Comparison of ENCODE assay signal across 19 mouse cellular contexts in genomic region chr19:10305640-10306039, GRCm38 (mm10). TPM values are rescaled to one million over a fixed set of nuclear protein-coding genes. Genes with fewer than 3 reads are reported as not detected.
DNase-seq lines count a peak whose midpoint lies in the region; ATAC-seq lines count a peak whose summit lies in the region.
"Had no signal": no experiment of that assay in that cellular context is flagged by ENCODE, and none has a peak within 500 bp of the region (broad histone marks: within the 10 kb centered on the region; RNA-seq: fewer than 3 reads in every experiment).

No protein-coding gene starts in this region.

- WGBS in kidney, embryonic 16.5 days, result 67% methylated on average over 12 of the region's 12 CpGs
- WGBS in neural tube, embryonic 15.5 days, result 89% methylated on average over 12 of the region's 12 CpGs

- H3K27me3 ChIP-seq in kidney, embryonic 16.5 days (ENCODE audit: insufficient read depth, low read length), result peaks cover 7% of the 10 kb centered on the region; the same call in 1 of the 2 replicates
- H3K27me3 ChIP-seq in neural tube, embryonic 15.5 days (replicated peaks), result peaks cover 9% of the 10 kb centered on the region; the same call in 1 of the 2 replicates
- no peaks in the 10 kb centered on the region for H3K27me3 ChIP-seq in splenic B cell, adult 2 months (ENCODE audit: control insufficient read depth, insufficient read depth, low read length, poor library complexity, severe bottlenecking)
- H3K27me3 ChIP-seq: lung, embryonic 15.5 days had no signal

- H3K9me3 ChIP-seq in kidney, embryonic 16.5 days (ENCODE audit: low read length), result no peaks in the 10 kb centered on the region
- H3K9me3 ChIP-seq in neural tube, embryonic 15.5 days (replicated peaks), result no peaks in the 10 kb centered on the region
- H3K9me3 ChIP-seq: forebrain, embryonic 12.5 days; kidney, embryonic 15.5 days; limb, embryonic 12.5 days; liver, embryonic 13.5 days; lung, embryonic 15.5 days; midbrain, embryonic 12.5 days had no signal

- H3K36me3 ChIP-seq in kidney, embryonic 16.5 days (ENCODE audit: insufficient read depth, low read length), result no peaks in the 10 kb centered on the region
- H3K36me3 ChIP-seq in neural tube, embryonic 15.5 days, result no peaks in the 10 kb centered on the region
- no peaks in the 10 kb centered on the region for H3K36me3 ChIP-seq in splenic B cell, adult 2 months (ENCODE audit: control insufficient read depth, insufficient read depth, low read length, poor library complexity, severe bottlenecking)
- H3K36me3 ChIP-seq: forebrain, embryonic 12.5 days; kidney, embryonic 15.5 days; limb, embryonic 12.5 days; liver, embryonic 13.5 days; lung, embryonic 15.5 days; midbrain, embryonic 12.5 days had no signal

- ATAC-seq in kidney, embryonic 16.5 days (ENCODE audit: low FRiP score, low TSS enrichment), result no peak
- ATAC-seq in neural tube, embryonic 15.5 days (ENCODE audit: low FRiP score), result no peak

- peaks cover 32% of the 10 kb centered on the region for H3K4me1 ChIP-seq in kidney, embryonic 16.5 days (ENCODE audit: insufficient read depth, low read length)
- peaks cover 41% of the 10 kb centered on the region for H3K4me1 ChIP-seq in neural tube, embryonic 15.5 days

- no peak overlapping the region for H3K4me3 ChIP-seq in kidney, embryonic 16.5 days (ENCODE audit: low read length)
- no peak overlapping the region for H3K4me3 ChIP-seq in neural tube, embryonic 15.5 days (replicated peaks)

- 0 out of 2 replicates have a peak overlapping the region, but pooled peaks have one; percentile 83 for H3K9ac ChIP-seq in kidney, embryonic 16.5 days (replicated peaks; ENCODE audit: low read length)
- no peak overlapping the region for H3K9ac ChIP-seq in neural tube, embryonic 15.5 days (replicated peaks)

- no peak for DNase-seq in kidney, postnatal 4 days
- no peak for DNase-seq in neural tube, embryonic 10.5 days (ENCODE audit: extremely low spot score, low spot score)
- peak; percentile 27 for DNase-seq in NIH3T3 (ENCODE audit: low read depth)
- peak; percentile 14 for DNase-seq in splenic B cell, adult 2 months (ENCODE audit: low read depth, low spot score)
- DNase-seq in ovary, adult 18-20 months (ENCODE audit: low spot score), result no peak
- DNase-seq: adrenal gland, adult 2 months; gastrocnemius, postnatal 25 days; heart, postnatal 10 days; liver, embryonic 13.5 days; right cerebral cortex, postnatal 14 days; thymus, postnatal 14 days had no signal

- no peak overlapping the region for H3K4me2 ChIP-seq in kidney, embryonic 16.5 days (replicated peaks; ENCODE audit: low read depth, low read length)
- H3K4me2 ChIP-seq in neural tube, embryonic 15.5 days, result peak overlapping the region; percentile 81; the same call in 1 of the 2 replicates

- H3K27ac ChIP-seq in kidney, embryonic 16.5 days (ENCODE audit: low read length), result no peak overlapping the region
- H3K27ac ChIP-seq in neural tube, embryonic 15.5 days (replicated peaks), result no peak overlapping the region
- H3K27ac ChIP-seq: forebrain, embryonic 12.5 days; kidney, embryonic 15.5 days; limb, embryonic 12.5 days; liver, embryonic 13.5 days; lung, embryonic 15.5 days; macrophage; midbrain, embryonic 12.5 days had no signal

RNA-seq across cellular contexts. Expression of gene Dagla, which starts 1.0 kb away (rescaled TPM):
- 3.2 and 4.2 TPM in 2 replicates for polyA plus RNA-seq in kidney, embryonic 16.5 days (2015; fragmentation: Nextera tagmentation; extraction: Ambion mirVana)
- 11.2 and 12.2 TPM in 2 replicates for polyA plus RNA-seq in neural tube, embryonic 15.5 days (2015; fragmentation: Nextera tagmentation; extraction: Ambion mirVana)

Comparison
In these comparisons a context has a peak if more than half of its experiments do, and no peak if none do; other contexts are left out.
1. DNase-seq: peak in NIH3T3 (single experiment) and splenic B cell, adult 2 months (single experiment); none in kidney, postnatal 4 days (0 of 2), neural tube, embryonic 10.5 days (single experiment) and ovary, adult 18-20 months (single experiment).